Mouse (Mus musculus) ovary, postnatal 14 days (tissue): ENCODE measurements around the gene Lrmp.
"Not testable (repeated sequence)": the region's sequence is repeated elsewhere in the genome, so short reads cannot be mapped to it uniquely, and the experiment has no call there.

ENCODE experiments used
- DNase-seq: peaks from one replicate; pipeline ENCODE4 v3.0.0; 2022; ENCODE audit warnings: low spot score

The Lrmp gene

GRCm38 (mm10) chr6:145104241-145104939, 11.1 kb upstream of the Lrmp start:
- no peak for DNase-seq

- no peak for DNase-seq
Observed at GRCm38 (mm10) chr6:145105439-145105838, 10.0 kb upstream of the Lrmp start.

- DNase-seq = no peak
Observed at GRCm38 (mm10) chr6:145106163-145106842, 9.2 kb upstream of the Lrmp start.

- DNase-seq = no peak
Observed at GRCm38 (mm10) chr6:145110786-145111185, 4.7 kb upstream of the Lrmp start.

DNA sequence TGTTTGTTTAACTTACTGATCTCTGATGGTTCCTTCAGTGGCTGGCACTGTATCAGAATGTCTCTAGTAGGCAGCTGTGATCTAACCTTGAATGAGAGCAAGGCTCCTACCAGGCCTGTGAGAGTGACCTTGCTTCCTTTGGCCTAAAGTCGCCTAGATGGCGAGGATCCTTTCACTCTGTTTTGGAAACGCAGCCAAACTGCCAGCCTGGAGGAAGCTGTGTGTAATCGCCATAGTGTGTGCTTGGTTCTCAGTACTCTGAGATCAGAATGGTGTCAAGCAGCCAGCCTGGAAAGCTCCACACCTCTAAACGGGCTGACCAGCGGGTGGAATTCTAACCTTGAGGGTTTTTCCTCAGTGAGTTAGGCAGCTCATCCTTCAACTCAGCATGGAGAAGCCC, 2.6 kb upstream of the Lrmp start:
- no peak for DNase-seq

DNA sequence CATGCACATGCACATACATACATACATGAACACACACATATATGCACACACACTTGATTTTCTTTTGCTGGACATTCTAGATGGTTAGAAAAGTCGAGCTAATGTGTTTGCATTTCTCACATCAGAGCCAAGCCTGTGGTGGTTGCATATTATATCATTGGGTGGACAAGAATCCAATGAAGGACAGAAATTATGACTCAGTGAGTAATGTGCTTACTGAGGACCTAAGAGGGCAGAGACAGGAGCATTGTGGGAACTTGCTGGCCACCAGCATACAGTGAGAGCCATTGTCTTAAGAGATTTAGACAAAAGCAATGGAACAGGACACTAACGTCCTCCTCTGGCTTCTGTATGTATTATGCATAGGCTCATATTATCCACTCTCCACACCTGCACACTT, 892 bp upstream of the Lrmp start:
- DNase-seq = no peak

GRCm38 (mm10) chr6:145116098-145116672, 732 bp downstream of the Lrmp start:
- no peak for DNase-seq

- no peak for DNase-seq
Observed at GRCm38 (mm10) chr6:145120086-145120485, 4.6 kb downstream of the Lrmp start.

DNA sequence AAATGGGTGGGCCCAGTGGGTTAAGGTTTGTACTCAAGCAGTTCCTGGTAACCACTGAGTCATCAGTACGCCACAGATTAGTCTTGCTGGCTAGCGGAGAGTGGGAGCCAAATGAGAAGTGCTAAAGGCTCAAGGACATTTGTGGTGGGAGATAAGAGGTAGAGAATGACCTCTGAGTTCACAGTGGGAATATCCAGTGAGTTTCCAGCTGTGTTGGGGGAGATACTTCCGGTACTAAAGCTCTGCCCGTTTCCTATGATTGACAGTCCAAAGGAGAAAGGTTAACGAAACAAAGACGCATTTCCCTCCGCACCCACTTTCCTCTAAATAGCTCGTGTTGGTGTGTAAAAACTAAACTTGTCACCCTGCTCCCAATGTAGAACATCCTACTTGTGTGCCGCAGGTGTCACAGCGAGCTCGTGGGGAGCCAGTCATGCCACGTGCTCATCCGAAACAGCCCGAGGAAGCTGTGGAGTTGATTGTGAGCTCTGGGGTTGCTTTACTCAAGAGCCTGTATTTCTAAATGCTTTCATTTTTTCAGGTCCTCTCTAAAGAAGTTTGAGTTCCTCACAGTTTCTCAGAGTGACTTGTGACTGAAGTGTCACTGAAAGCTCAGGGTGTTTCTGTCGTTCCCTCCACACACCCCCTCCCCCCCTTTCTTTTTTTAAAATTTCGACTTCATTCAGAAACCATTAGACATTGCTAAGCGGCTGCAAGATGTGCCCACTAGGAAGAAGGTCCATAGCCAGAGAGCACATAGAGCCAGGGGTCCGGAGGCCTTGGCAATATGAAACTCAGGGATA, 5.5 kb downstream of the Lrmp start:
- no peak for DNase-seq

- DNase-seq = no peak
Observed at GRCm38 (mm10) chr6:145121590-145122420, 6.4 kb downstream of the Lrmp start.

DNA sequence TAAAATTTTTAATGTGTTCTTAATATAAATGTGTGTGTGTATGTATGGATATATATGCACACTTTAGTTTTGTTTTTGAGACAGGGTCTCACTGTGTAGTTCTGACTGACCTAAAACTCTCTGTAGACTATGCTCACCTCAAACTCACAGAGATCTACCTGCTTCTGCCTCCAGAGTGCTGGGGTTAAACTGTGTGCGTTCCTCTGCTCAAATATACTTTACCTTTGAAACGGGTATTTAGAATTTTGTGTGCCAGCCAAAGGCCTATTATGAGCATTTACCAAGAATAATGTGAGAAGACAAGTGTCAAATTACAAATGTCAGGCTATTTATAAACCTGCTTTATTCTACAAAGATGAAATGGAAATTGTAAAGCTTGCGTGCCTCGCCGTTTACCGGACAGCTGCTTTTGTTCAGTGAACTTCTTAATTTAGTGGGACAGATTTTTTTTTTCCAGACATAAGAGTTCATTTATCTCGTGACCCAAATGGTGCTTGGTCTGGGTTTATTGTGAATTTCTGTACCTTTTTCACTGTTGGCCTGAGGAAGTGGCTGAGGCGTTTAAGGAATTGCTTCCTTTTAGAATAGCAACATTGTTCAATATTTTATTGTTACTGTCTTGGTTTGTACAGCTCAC, 7.1 kb downstream of the Lrmp start:
- DNase-seq = no peak

DNA sequence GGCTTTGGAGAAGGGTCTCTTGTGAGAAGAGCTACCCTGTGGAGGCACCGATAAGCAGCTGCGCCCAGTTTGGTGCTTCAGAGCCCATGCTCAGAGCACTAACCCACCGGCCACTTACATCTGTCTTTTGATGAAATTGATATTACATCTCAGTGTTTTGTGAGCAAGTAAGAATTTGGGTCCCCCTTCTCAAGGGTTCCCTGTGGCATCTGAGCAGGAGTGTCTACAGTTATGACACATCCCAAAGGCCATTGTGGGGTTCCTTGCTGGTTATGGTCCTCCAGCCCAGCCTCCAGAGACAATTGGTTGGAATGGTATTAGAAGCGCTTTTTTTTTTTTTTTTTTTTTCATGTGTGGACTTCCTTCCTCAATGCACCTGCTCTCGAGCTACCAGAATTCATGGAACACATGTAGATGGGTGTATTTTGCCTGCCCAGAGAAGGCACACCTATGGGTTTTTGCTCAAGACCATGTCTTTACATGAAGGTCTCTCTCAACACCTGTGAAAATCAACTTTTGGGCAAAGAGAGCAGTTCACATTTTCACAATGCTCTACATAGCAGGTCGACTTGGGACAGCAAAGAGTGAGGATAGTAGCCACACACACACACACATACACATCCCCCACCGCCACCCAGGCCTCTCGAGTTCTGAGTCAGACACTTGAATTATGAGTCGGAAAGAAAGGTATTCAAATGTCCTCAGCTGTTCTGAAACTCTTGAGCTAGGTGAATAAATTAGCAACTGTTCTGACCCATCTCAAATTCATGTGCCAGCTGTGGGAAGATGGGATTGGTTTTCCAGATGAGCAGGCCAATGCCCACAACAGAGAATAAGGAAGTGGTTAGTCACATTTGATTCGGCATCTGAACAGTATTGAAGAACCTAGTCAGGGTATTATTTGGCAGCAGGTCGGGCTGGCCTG, 7.9 kb downstream of the Lrmp start:
- DNase-seq = no peak

- no peak for DNase-seq
Observed at GRCm38 (mm10) chr6:145124621-145125020, 9.2 kb downstream of the Lrmp start.

GRCm38 (mm10) chr6:145125591-145126113, 10.2 kb downstream of the Lrmp start:
- no peak for DNase-seq

GRCm38 (mm10) chr6:145127652-145128051, 12.2 kb downstream of the Lrmp start:
- no peak for DNase-seq

GRCm38 (mm10) chr6:145129563-145129962, 14.1 kb downstream of the Lrmp start:
- DNase-seq = no peak

DNA sequence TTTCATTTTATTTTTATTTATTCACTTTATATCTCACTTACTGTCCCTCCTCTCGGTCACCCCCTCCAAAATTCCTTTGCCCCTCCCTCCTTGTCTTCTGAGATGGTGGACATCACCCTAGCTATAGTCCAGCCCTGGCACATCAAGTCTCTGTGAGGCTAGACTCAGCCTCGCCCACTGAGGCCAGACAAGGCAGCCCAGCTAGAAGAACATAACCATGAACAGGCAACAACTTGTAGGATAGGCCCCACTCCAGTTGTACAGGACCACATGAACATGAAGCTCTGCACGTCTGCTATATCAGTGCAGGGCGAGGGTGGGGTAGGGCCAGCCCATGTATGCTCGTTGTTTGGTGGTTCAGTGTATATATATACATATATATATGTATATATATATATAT, 16.5 kb downstream of the Lrmp start:
- DNase-seq = no peak

DNA sequence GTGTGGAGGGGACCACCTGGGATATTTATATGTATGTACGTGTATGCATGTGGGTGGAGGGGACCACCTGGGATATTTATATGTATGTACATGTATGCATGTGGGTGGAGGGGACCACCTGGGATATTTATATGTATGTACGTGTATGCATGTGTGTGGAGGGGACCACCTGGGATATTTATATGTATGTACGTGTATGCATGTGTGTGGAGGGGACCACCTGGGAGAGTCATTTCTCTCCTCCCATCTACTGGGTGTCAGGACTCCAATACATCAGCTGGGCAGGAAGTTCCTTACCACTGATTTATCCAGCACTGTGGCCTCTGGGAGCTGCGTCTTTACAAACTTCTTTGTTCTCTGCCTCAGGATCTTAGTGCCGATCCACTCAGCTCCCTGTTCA, 17.5 kb downstream of the Lrmp start:
- not testable (repeated sequence) for DNase-seq

DNA sequence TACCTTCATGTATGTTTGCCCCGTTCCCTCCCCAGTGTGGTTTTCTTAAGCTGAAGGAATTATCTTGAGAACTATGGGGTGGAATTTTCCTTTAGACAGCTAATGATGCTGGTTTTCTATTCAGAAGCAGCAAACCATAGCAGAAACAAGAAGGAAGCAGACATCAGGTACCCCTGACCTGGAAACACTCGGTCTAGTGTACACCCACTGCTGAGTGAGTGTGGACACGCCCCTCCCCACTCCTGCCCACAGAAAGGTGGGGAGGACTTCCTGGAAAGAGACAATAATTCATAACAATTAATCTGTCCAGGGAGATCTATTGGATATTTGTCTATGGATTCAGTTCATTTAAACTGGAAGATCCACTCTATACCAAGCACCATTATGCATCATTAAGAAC, 19.8 kb downstream of the Lrmp start:
- no peak for DNase-seq

DNA sequence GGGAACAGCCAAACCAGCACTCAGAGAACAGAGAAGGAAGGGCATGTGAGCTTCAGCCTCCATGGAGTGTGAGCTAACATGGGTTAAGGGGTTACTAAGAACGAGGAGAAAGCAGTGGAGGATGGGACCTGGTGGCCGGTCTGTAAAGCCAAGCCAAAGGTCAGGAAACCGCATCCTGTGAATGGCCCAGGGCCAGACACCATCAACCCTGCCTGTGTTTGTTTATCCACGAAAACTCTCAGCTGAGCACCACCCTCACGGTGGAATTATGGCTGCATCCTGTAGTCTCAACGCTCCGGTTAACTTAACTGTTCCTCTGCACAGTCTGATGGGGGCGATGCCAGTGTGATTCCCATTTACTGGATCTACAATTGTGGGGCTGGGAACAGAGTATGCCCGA, 20.4 kb downstream of the Lrmp start:
- no peak for DNase-seq
